Mouse (Mus musculus) forebrain, postnatal 0 days (tissue): ENCODE results near the gene Mapk11. TPM values are rescaled to one million over a fixed set of nuclear protein-coding genes. Genes with fewer than 3 reads are reported as not detected.

Experiments
- ATAC-seq: fragments of 200-750 bp; cut with Nextera tagmentation; 2 replicates; pipeline ENCODE4 v1.8.0; 2017; ENCODE audit warnings: mild to moderate bottlenecking, moderate library complexity
- DNase-seq: peaks from one replicate; pipeline ENCODE4 v3.0.0-alpha.2; 2015
- H3K27ac ChIP-seq: fragments of 300-500 bp; sonication (generic); 2 replicates; pipeline ENCODE4 v1.5.1; 2014; ENCODE audit warnings: low read depth, mild to moderate bottlenecking, antibody characterized with exemption, low read length, moderate library complexity, mixed read lengths
- H3K27me3 ChIP-seq: fragments of 300-500 bp; sonication (generic); 2 replicates; pipeline ENCODE4 v1.6.1; 2014; ENCODE audit warnings: mild to moderate bottlenecking, low read length, mixed read lengths; ENCODE audit not compliant: insufficient read depth
- H3K36me3 ChIP-seq: fragments of 300-500 bp; sonication (generic); 2 replicates; pipeline ENCODE4 v1.6.1; 2014; ENCODE audit warnings: mild to moderate bottlenecking, moderate library complexity; ENCODE audit not compliant: insufficient read depth
- H3K4me1 ChIP-seq: fragments of 300-500 bp; sonication (generic); 2 replicates; pipeline ENCODE4 v1.6.1; 2014; ENCODE audit warnings: antibody characterized with exemption; ENCODE audit not compliant: insufficient read depth
- H3K4me2 ChIP-seq: fragments of 300-500 bp; sonication (generic); 2 replicates; pipeline ENCODE4 v1.6.1; 2014; ENCODE audit warnings: low read depth, mild to moderate bottlenecking, moderate library complexity
- H3K4me3 ChIP-seq: fragments of 300-500 bp; sonication (generic); 2 replicates; pipeline ENCODE4 v1.5.1; 2014; ENCODE audit warnings: low read depth, low read length, mixed read lengths
- H3K9ac ChIP-seq: fragments of 300-500 bp; sonication (generic); 2 replicates; pipeline ENCODE4 v1.6.1; 2014; ENCODE audit warnings: mild to moderate bottlenecking
- H3K9me3 ChIP-seq: fragments of 300-500 bp; sonication (generic); 2 replicates; pipeline ENCODE4 v1.6.1; 2016; ENCODE audit warnings: low read length
- CTCF ChIP-seq: sonication (generic); IDR thresholded peaks from 2 replicates; pipeline ENCODE4 v1.5.1; 2016; ENCODE audit warnings: antibody characterized with exemption, control low read depth, low read depth
- WGBS: fragments of 180-500 bp; shearing (Covaris S2); extraction: QIAGEN DNeasy Blood & Tissue Kit; methylation state at CpG from one replicate; pipeline ENCODE4 v1.1.7; 2014; 5-methylcytosine and 5-hydroxymethylcytosine counted together
- microRNA-seq, 2 experiments: library from miRNA; unstranded; fragments of <30 nt; microRNA quantifications; one replicate each; pipeline ENCODE4; 2016
- polyA plus RNA-seq: library from polyadenylated mRNA; unstranded; fragments of >200 nt; fragmentation: Nextera tagmentation; extraction: Ambion mirVana; gene quantifications from 2 replicates; pipeline ENCODE4 v1.2.1, GENCODE M21; 2015
- total RNA-seq: library from RNA; depleted of rRNA; stranded (reverse); fragments of >200 nt; gene quantifications from 2 replicates; pipeline ENCODE4 v1.2.3, GENCODE M21; 2014; rRNA removed

The Mapk11 gene
- total and polyA plus RNA-seq, 2 experiments from 2014 or later, result 21.3 to 35.2 TPM

DNA sequence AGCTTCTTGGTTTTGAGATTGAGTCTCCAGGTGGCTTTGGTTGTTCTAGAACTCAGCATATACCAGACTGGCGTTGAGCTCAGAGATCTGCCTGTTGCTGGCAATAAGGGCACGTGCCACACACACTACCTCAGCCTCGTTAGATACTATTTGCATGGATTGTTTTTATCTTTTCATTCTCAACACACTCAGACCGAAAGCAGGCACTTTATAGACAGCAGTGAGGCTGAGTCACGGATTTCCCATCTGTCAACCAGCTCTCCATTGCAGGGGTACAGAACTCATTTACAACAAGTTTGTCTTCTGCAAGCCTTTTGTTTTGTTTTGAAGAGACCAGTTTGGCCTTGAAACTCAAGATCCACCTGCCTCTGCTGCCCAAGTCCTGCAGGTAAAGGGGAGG is 52.0 kb downstream of the Mapk11 start:
- H3K36me3 ChIP-seq, result peaks cover 94% of the 10 kb centered on the region
- TF ChIP-seq CTCF, result no peak
- no peak for ATAC-seq
- H3K9me3 ChIP-seq, result no peaks in the 10 kb centered on the region
- no peaks in the 10 kb centered on the region for H3K4me1 ChIP-seq
- H3K27me3 ChIP-seq, result no peaks in the 10 kb centered on the region
- no peak overlapping the region for H3K27ac ChIP-seq
- 73% methylated on average over 5 of the region's 5 CpGs for WGBS
- H3K9ac ChIP-seq, result no peak overlapping the region
- no peak overlapping the region for H3K4me2 ChIP-seq
- no peak overlapping the region for H3K4me3 ChIP-seq
- no peak for DNase-seq

Small RNA genes within 50 kb of the gene (microRNA-seq; reads per million reads assigned to microRNA genes)
- 5.5 to 5.8 reads per million in 2 experiments for gene Mir6958
- gene Mir7118, result 0.39 to 1.6 reads per million in 2 experiments

Other genes starting within 250 kb of the Mapk11 start
- 0.15 and 0.52 TPM in 2 replicates for gene Ttll8, start 195.2 kb downstream of the Mapk11 start, total RNA-seq
- 0.05 and 0.29 TPM in 2 replicates for gene Ttll8, start 195.2 kb downstream of the Mapk11 start, polyA plus RNA-seq
- gene Mlc1, start 170.6 kb downstream of the Mapk11 start, total RNA-seq, result 70.6 and 86.6 TPM in 2 replicates
- gene Mlc1, start 170.6 kb downstream of the Mapk11 start, polyA plus RNA-seq, result 59.4 and 69.7 TPM in 2 replicates
- gene Mov10l1, start 166.7 kb downstream of the Mapk11 start, total RNA-seq, result 0.05 TPM in 1 of 2 replicates, not detected in the other
- gene Mov10l1, start 166.7 kb downstream of the Mapk11 start, polyA plus RNA-seq, result 0.16 TPM in 1 of 2 replicates, not detected in the other
- gene Panx2, start 89.9 kb downstream of the Mapk11 start, total RNA-seq, result 8.1 and 10.7 TPM in 2 replicates
- gene Panx2, start 89.9 kb downstream of the Mapk11 start, polyA plus RNA-seq, result 4.1 and 6.3 TPM in 2 replicates
- 33.5 and 35.0 TPM in 2 replicates for gene Trabd, start 74.5 kb downstream of the Mapk11 start, total RNA-seq
- 17.1 and 21.9 TPM in 2 replicates for gene Trabd, start 74.5 kb downstream of the Mapk11 start, polyA plus RNA-seq
- 45.9 and 47.9 TPM in 2 replicates for gene Selenoo, start 60.5 kb downstream of the Mapk11 start, total RNA-seq
- gene Selenoo, start 60.5 kb downstream of the Mapk11 start, polyA plus RNA-seq, result 19.6 and 20.7 TPM in 2 replicates
- gene Tubgcp6, start 26.5 kb downstream of the Mapk11 start, total RNA-seq, result 24.6 and 42.4 TPM in 2 replicates
- gene Tubgcp6, start 26.5 kb downstream of the Mapk11 start, polyA plus RNA-seq, result 7.4 and 8.8 TPM in 2 replicates
- gene Hdac10, start 20.9 kb downstream of the Mapk11 start, total RNA-seq, result 33.1 and 44.3 TPM in 2 replicates
- gene Hdac10, start 20.9 kb downstream of the Mapk11 start, polyA plus RNA-seq, result 27.9 and 30.1 TPM in 2 replicates
- gene Mapk12, start 8.9 kb downstream of the Mapk11 start, total RNA-seq, result 1.8 and 3.4 TPM in 2 replicates
- gene Mapk12, start 8.9 kb downstream of the Mapk11 start, polyA plus RNA-seq, result 2.0 and 2.8 TPM in 2 replicates
- gene Plxnb2, start 31.2 kb upstream of the Mapk11 start, total RNA-seq, result 126 and 138 TPM in 2 replicates
- 45.2 and 52.8 TPM in 2 replicates for gene Plxnb2, start 31.2 kb upstream of the Mapk11 start, polyA plus RNA-seq
- gene Dennd6b, start 46.9 kb upstream of the Mapk11 start, total RNA-seq, result 73.7 and 89.6 TPM in 2 replicates
- gene Dennd6b, start 46.9 kb upstream of the Mapk11 start, polyA plus RNA-seq, result 43.4 and 53.3 TPM in 2 replicates
- gene Ppp6r2, start 61.9 kb upstream of the Mapk11 start, total RNA-seq, result 252 and 296 TPM in 2 replicates
- 70.0 and 77.2 TPM in 2 replicates for gene Ppp6r2, start 61.9 kb upstream of the Mapk11 start, polyA plus RNA-seq
- gene Sbf1, start 165.7 kb upstream of the Mapk11 start, total RNA-seq, result 164 and 165 TPM in 2 replicates
- gene Sbf1, start 165.7 kb upstream of the Mapk11 start, polyA plus RNA-seq, result 46.2 and 60.7 TPM in 2 replicates
- gene Adm2, start 173.1 kb upstream of the Mapk11 start, total RNA-seq, result not detected in 2 replicates
- not detected in 2 replicates for gene Adm2, start 173.1 kb upstream of the Mapk11 start, polyA plus RNA-seq
- gene Miox, start 184.8 kb upstream of the Mapk11 start, total RNA-seq, result not detected in 2 replicates
- gene Miox, start 184.8 kb upstream of the Mapk11 start, polyA plus RNA-seq, result not detected in 2 replicates
- 12.5 and 17.0 TPM in 2 replicates for gene Lmf2, start 206.0 kb upstream of the Mapk11 start, total RNA-seq
- gene Lmf2, start 206.0 kb upstream of the Mapk11 start, polyA plus RNA-seq, result 24.7 and 25.4 TPM in 2 replicates
- 88.4 and 93.8 TPM in 2 replicates for gene Ncaph2, start 206.1 kb upstream of the Mapk11 start, total RNA-seq
- gene Ncaph2, start 206.1 kb upstream of the Mapk11 start, polyA plus RNA-seq, result 94.9 and 95.1 TPM in 2 replicates
- gene Sco2, start 224.2 kb upstream of the Mapk11 start, total RNA-seq, result 34.6 and 37.6 TPM in 2 replicates
- 24.0 and 24.2 TPM in 2 replicates for gene Sco2, start 224.2 kb upstream of the Mapk11 start, polyA plus RNA-seq
- 3.7 and 5.2 TPM in 2 replicates for gene Tymp, start 227.4 kb upstream of the Mapk11 start, total RNA-seq
- 3.5 and 4.1 TPM in 2 replicates for gene Tymp, start 227.4 kb upstream of the Mapk11 start, polyA plus RNA-seq
- gene Odf3b, start 229.7 kb upstream of the Mapk11 start, total RNA-seq, result 3.5 and 5.0 TPM in 2 replicates
- gene Odf3b, start 229.7 kb upstream of the Mapk11 start, polyA plus RNA-seq, result 6.9 and 9.9 TPM in 2 replicates
- gene Klhdc7b, start 235.3 kb upstream of the Mapk11 start, total RNA-seq, result 0.10 and 0.23 TPM in 2 replicates
- gene Klhdc7b, start 235.3 kb upstream of the Mapk11 start, polyA plus RNA-seq, result 0.11 TPM in 1 of 2 replicates, not detected in the other